Mouse (Mus musculus) cortical plate, adult 2 months (tissue): ENCODE results near the gene Hist4h4.

ENCODE experiments used
- CTCF ChIP-seq: fragments of 200-500 bp; IDR thresholded peaks from 2 replicates; pipeline ENCODE4 v1.5.1; 2011; ENCODE audit warnings: mild to moderate bottlenecking, control low read depth, low read length; ENCODE audit not compliant: insufficient read depth; ENCODE audit errors: extremely low read depth
- POLR2A ChIP-seq: fragments of 200-500 bp; IDR thresholded peaks from 2 replicates; pipeline ENCODE4 v1.6.1; 2011; ENCODE audit warnings: mild to moderate bottlenecking, low read length, control low read depth; ENCODE audit not compliant: insufficient read depth; ENCODE audit errors: extremely low read depth

GRCm38 (mm10) chr6:136809673-136810072, 5.5 kb upstream of the Hist4h4 start:
- TF ChIP-seq POLR2A (no peak), CTCF (no peak)
